Mouse (Mus musculus) heart, adult 2 months (tissue): ENCODE measurements around the gene BC061237. TPM values are rescaled to one million over a fixed set of nuclear protein-coding genes. Genes with fewer than 3 reads are reported as not detected.
"Not testable (repeated sequence)": the region's sequence is repeated elsewhere in the genome, so short reads cannot be mapped to it uniquely, and the experiment has no call there.

Experiments used
- DNase-seq, 2 experiments: peaks; one replicate each; pipeline ENCODE4 v3.0.0; 2021
- H3K27ac ChIP-seq: fragments of 200-600 bp; 2 replicates; pipeline ENCODE4 v1.8.1; 2022
- H3K27me3 ChIP-seq: fragments of 200-500 bp; 2 replicates; pipeline ENCODE4 v1.6.1; 2012; ENCODE audit warnings: mild to moderate bottlenecking, low read length, inconsistent platforms, mixed read lengths; ENCODE audit not compliant: control insufficient read depth, insufficient read depth
- H3K36me3 ChIP-seq: fragments of 200-500 bp; 2 replicates; pipeline ENCODE4 v1.6.1; 2012; ENCODE audit warnings: low read length, inconsistent platforms; ENCODE audit not compliant: control insufficient read depth, insufficient read depth
- H3K4me1 ChIP-seq: fragments of 200-500 bp; 2 replicates; pipeline ENCODE4 v1.6.1; 2011; ENCODE audit warnings: low read length; ENCODE audit not compliant: control insufficient read depth, insufficient read depth
- H3K4me3 ChIP-seq: fragments of 200-600 bp; 2 replicates; pipeline ENCODE4 v1.8.1; 2022
- H3K79me2 ChIP-seq: fragments of 200-500 bp; replicated peaks from 2 replicates; pipeline ENCODE4 v1.6.1; 2012; ENCODE audit warnings: mild to moderate bottlenecking, inconsistent platforms, low read length, moderate library complexity, mixed read lengths; ENCODE audit not compliant: control insufficient read depth, insufficient read depth
- H3K9ac ChIP-seq: fragments of 200-500 bp; 2 replicates; pipeline ENCODE4 v1.6.1; 2012; ENCODE audit warnings: low read depth, mild to moderate bottlenecking, control low read depth, inconsistent platforms, low read length, mixed read lengths
- WGBS: fragments of 180-500 bp; shearing (Covaris S2); methylation state at CpG from one replicate; pipeline ENCODE4 v1.1.7; 2018; 5-methylcytosine and 5-hydroxymethylcytosine counted together
- intact Hi-C: fragments of 180-260 bp; cut with DNase I; formaldehyde crosslinking; loops from one replicate; pipeline ENCODE4 v1.15.1; 2025
- long read RNA-seq: library from polyadenylated mRNA; stranded (forward); transcript quantifications from one replicate; pipeline ENCODE4 v2.0.0, GENCODE M21; 2021
- polyA plus RNA-seq: library from polyadenylated mRNA; depleted of rRNA; stranded (reverse); fragments of >200 nt; gene quantifications from 2 replicates; pipeline ENCODE4 v1.2.3, GENCODE M21; 2012; rRNA removed
- total RNA-seq, 2 experiments: library from RNA; stranded (reverse); gene quantifications; 2 replicates each; pipeline ENCODE4 v1.2.3; 2021

BC061237 gene
- total RNA-seq (not detected), polyA plus RNA-seq (not detected in 2 replicates)
- long read RNA-seq: 0 reads

DNA sequence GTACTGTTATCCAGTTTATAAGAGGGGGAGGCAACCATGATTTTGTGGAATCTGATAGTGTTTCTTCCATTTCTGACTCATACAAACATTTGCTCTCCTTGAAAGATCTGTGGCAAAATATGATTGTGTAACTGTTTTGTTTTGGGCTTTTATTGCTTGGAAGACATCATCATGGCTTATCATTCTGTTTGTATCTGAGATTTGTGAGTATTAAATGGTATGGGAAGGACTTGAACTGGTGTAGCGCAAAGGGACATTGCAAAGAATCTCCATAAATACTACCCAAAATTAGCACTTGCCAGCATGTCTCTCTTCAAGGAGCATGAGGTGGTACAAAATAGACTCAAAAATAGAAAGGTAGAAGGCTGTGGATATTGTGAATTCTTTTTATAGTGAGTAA, at the start of gene BC061237:
Gene BC061237 (plus strand): TSS at position 301 of the 400 bp plus-strand sequence.
- H3K4me1 ChIP-seq: not testable (repeated sequence)

DNA sequence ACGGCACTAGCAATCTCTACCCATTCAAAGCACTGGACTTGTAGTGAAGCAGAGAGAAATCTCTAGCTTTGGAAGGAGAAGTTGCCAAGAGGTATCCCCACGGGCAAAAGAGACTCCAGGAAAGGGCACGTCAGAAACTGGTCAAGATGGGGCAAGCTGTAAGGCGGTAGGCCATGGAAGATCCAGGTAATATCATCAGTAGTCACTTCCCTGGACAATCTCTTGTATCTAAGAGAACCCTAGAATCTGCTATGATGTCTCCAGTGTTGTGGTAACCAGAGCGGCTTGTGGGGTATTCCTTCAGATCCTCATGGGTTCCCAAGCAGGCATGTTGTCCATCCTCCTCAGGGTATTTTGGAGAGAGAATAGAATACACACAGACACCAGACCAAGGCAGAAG, 25.7 kb downstream of the BC061237 start, which contains the start of gene Gm17093:
Gene Gm17093 (plus strand): TSS at position 301 of the 400 bp plus-strand sequence.
- H3K4me3 ChIP-seq, H3K9ac ChIP-seq, DNase-seq, intact Hi-C loops, H3K4me1 ChIP-seq, H3K27ac ChIP-seq, H3K36me3 ChIP-seq, H3K79me2 ChIP-seq, H3K27me3 ChIP-seq: not testable (repeated sequence)
- WGBS: 73% methylated on average over 5 of the region's 5 CpGs

More for the DNA sequence above, at the start of gene BC061237:
- H3K27ac ChIP-seq, DNase-seq, H3K9ac ChIP-seq, H3K4me3 ChIP-seq, intact Hi-C loops, H3K27me3 ChIP-seq, H3K36me3 ChIP-seq, H3K79me2 ChIP-seq: not testable (repeated sequence)
- WGBS: 94% methylated on average over 1 of the region's 1 CpGs

DNA sequence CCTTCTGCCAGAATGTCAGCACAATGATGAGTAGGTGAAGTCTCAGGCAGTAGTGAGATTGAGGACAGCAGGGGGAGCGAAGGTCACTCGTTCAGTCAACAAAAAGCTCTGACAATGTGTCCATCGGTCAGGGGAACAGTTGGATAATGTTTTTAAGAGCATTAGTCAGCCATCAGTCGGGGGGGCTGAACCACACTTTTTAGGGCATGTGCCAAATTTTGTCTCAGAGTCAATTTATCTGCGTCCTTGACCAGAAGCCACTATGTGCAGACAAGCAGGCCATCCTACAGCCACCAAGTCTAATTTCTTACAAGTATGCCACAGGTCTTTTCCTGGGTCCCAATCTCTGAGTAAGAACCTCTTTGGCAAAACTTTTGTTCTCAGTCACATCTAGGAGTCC, 55.7 kb downstream of the BC061237 start:
- DNase-seq, H3K27ac ChIP-seq, H3K4me3 ChIP-seq, H3K27me3 ChIP-seq, intact Hi-C loops, H3K36me3 ChIP-seq, H3K4me1 ChIP-seq, H3K9ac ChIP-seq, H3K79me2 ChIP-seq: not testable (repeated sequence)
- WGBS: 71% methylated on average over 5 of the region's 5 CpGs

Other genes starting within 250 kb of the BC061237 start
- gene Gm8220, start 206.9 kb upstream of the BC061237 start, total RNA-seq: not detected
- gene Gm8220, start 206.9 kb upstream of the BC061237 start, polyA plus RNA-seq: not detected in 2 replicates
- not detected for gene Gm5930, start 153.9 kb upstream of the BC061237 start, total RNA-seq
- gene Gm5930, start 153.9 kb upstream of the BC061237 start, polyA plus RNA-seq: not detected in 2 replicates
- gene Gm8229, start 127.1 kb upstream of the BC061237 start, total RNA-seq: not detected
- gene Gm8229, start 127.1 kb upstream of the BC061237 start, polyA plus RNA-seq: not detected in 2 replicates
- not detected for gene Gm3371, start 81.8 kb upstream of the BC061237 start, total RNA-seq
- gene Gm3371, start 81.8 kb upstream of the BC061237 start, polyA plus RNA-seq: not detected in 2 replicates
- gene Gm8232, start 58.8 kb upstream of the BC061237 start, total RNA-seq: not detected
- not detected in 2 replicates for gene Gm8232, start 58.8 kb upstream of the BC061237 start, polyA plus RNA-seq
- gene Gm17093, start 25.8 kb downstream of the BC061237 start, total RNA-seq: not detected
- gene Gm17093, start 25.8 kb downstream of the BC061237 start, polyA plus RNA-seq: not detected in 2 replicates
- gene Gm8247, start 90.7 kb downstream of the BC061237 start, total RNA-seq: not detected
- not detected in 2 replicates for gene Gm8247, start 90.7 kb downstream of the BC061237 start, polyA plus RNA-seq
- gene Gm5624, start 135.5 kb downstream of the BC061237 start, total RNA-seq: not detected
- not detected in 2 replicates for gene Gm5624, start 135.5 kb downstream of the BC061237 start, polyA plus RNA-seq
- not detected for gene Gm8257, start 214.0 kb downstream of the BC061237 start, total RNA-seq
- not detected in 2 replicates for gene Gm8257, start 214.0 kb downstream of the BC061237 start, polyA plus RNA-seq